Mouse (Mus musculus) adrenal gland, postnatal 10 days (tissue): ENCODE measurements at regions not wholly inside any gene's neighbourhood (a gene's known extent, or its start where the extent isn't known, plus 50 kb on each side); places are given as distances from the start of the nearest gene placed in this dataset.

Experiments
- DNase-seq: peaks from one replicate; pipeline ENCODE4 v3.0.0; 2021; ENCODE audit warnings: mixed read lengths

GRCm38 (mm10) chr14:94541995-94542394 is 651.5 kb upstream of the Pcdh9 start:
- no peak for DNase-seq

- no peak for DNase-seq
These were observed 635.2 kb upstream of the Pcdh9 start for GRCm38 (mm10) chr14:94525648-94526047.

GRCm38 (mm10) chr14:94525238-94525637 is 634.8 kb upstream of the Pcdh9 start:
- no peak for DNase-seq

- no peak for DNase-seq
These were observed 631.5 kb upstream of the Pcdh9 start for GRCm38 (mm10) chr14:94522007-94522406.

GRCm38 (mm10) chr14:94491370-94491769 is 600.9 kb upstream of the Pcdh9 start:
- DNase-seq, result no peak

GRCm38 (mm10) chr14:94475887-94476286 is 585.4 kb upstream of the Pcdh9 start:
- DNase-seq, result no peak

- DNase-seq, result no peak
These were observed 582.7 kb upstream of the Pcdh9 start for GRCm38 (mm10) chr14:94473181-94473580.

- no peak for DNase-seq
These were observed 555.5 kb upstream of the Pcdh9 start for GRCm38 (mm10) chr14:94445952-94446351.

GRCm38 (mm10) chr14:94433343-94433958 is 543.0 kb upstream of the Pcdh9 start:
- peak; percentile 13 for DNase-seq

- DNase-seq, result no peak
These were observed 537.2 kb upstream of the Pcdh9 start for GRCm38 (mm10) chr14:94427611-94428186.
